Mouse (Mus musculus) layer of hippocampus, adult 18-20 months (tissue): ENCODE results near the gene Igfbp2. TPM values are rescaled to one million over a fixed set of nuclear protein-coding genes. Genes with fewer than 3 reads are reported as not detected.

Experiments used
- total RNA-seq, 2 experiments: library from RNA; stranded (reverse); gene quantifications; 2 replicates each; pipeline ENCODE4 v1.2.3; 2021

Igfbp2 gene
- total RNA-seq, 2 experiments from 2014 or later: 35.9 to 42.9 TPM

Other genes starting within 250 kb of the Igfbp2 start
- 10 to 100 TPM; 60.7 to 63.0 TPM for gene Smarcal1, start 241.3 kb upstream of the Igfbp2 start, total RNA-seq
- not detected for gene Ankar, start 123.9 kb upstream of the Igfbp2 start, total RNA-seq
- 100 to 1,000 TPM; 616 to 669 TPM for gene Rpl37a, start 113.2 kb upstream of the Igfbp2 start, total RNA-seq
- gene Igfbp5, start 50.4 kb downstream of the Igfbp2 start, total RNA-seq: 10 to 100 TPM; 77.4 to 83.5 TPM
- not detected for gene Tnp1, start 191.4 kb downstream of the Igfbp2 start, total RNA-seq